Mouse (Mus musculus) bone marrow, adult 2 months (tissue): ENCODE measurements around the gene Tcea2.

Source experiments
- CTCF ChIP-seq: fragments of 200-500 bp; IDR thresholded peaks from 2 replicates; pipeline ENCODE4 v1.5.1; 2011; ENCODE audit warnings: low read length, control low read depth; ENCODE audit not compliant: control insufficient read depth, insufficient read depth
- POLR2A ChIP-seq: fragments of 200-500 bp; IDR thresholded peaks from 2 replicates; pipeline ENCODE4 v1.6.1; 2011; ENCODE audit warnings: low read depth, mild to moderate bottlenecking, control low read depth, low read length, borderline replicate concordance; ENCODE audit not compliant: control insufficient read depth

GRCm38 (mm10) chr2:181691571-181691970 is 11.5 kb downstream of the Tcea2 start:
- no peak for TF ChIP-seq POLR2A
- no peak for TF ChIP-seq CTCF
